Mouse (Mus musculus): ENCODE results near the gene Ankib1. TPM values are rescaled to one million over a fixed set of nuclear protein-coding genes. Genes with fewer than 3 reads are reported as not detected.

Gene Ankib1
- polyA plus RNA-seq, 1 experiment, result 9.5 TPM

- Histone ChIP-seq H3K27me3 (ENCODE audit: control insufficient read depth, insufficient read depth, insufficient read length) (no peaks in the 10 kb centered on the region), H3K4me3 (ENCODE audit: insufficient read depth, poor library complexity, severe bottlenecking) (no peak overlapping the region), H3K79me3 (ENCODE audit: low read depth) (peaks cover 44% of the 10 kb centered on the region), H3ac (ENCODE audit: control insufficient read depth, insufficient read length, low read depth) (no peak overlapping the region), H3K36me3 (ENCODE audit: control insufficient read depth, insufficient read depth) (no peaks in the 10 kb centered on the region), H3K79me2 (ENCODE audit: control insufficient read depth, insufficient read depth) (peaks cover 93% of the 10 kb centered on the region)
- TF ChIP-seq MYOD1 (IDR thresholded peaks at IDR 0.05; ENCODE audit: control insufficient read depth, insufficient read length, low read depth), result no peak
- no peak for TF ChIP-seq FOSL1 (IDR thresholded peaks at IDR 0.05; ENCODE audit: insufficient read depth, low read length, poor library complexity, severe bottlenecking)
- no peak for TF ChIP-seq CTCF (IDR thresholded peaks at IDR 0.05; ENCODE audit: control insufficient read depth, insufficient read depth, insufficient read length)
- TF ChIP-seq MAX (IDR thresholded peaks at IDR 0.05), result no peak
- no peak for TF ChIP-seq CEBPB (IDR thresholded peaks at IDR 0.05; ENCODE audit: low read depth)
- TF ChIP-seq MYOG (IDR thresholded peaks at IDR 0.05; ENCODE audit: control insufficient read depth, extremely low read depth, insufficient read length), result no peak
- TF ChIP-seq USF1 (IDR thresholded peaks at IDR 0.05; ENCODE audit: low read depth), result no peak
Observed at GRCm38 (mm10) chr5:3787548-3787947, 15.2 kb downstream of the Ankib1 start.

GRCm38 (mm10) chr5:3784751-3785496 lies 17.8 kb downstream of the Ankib1 start:
- no peak for TF ChIP-seq FOSL1 (IDR thresholded peaks at IDR 0.05; ENCODE audit: insufficient read depth, low read length, poor library complexity, severe bottlenecking)
- TF ChIP-seq CEBPB (IDR thresholded peaks at IDR 0.05; ENCODE audit: low read depth), result no peak
- TF ChIP-seq CTCF (IDR thresholded peaks at IDR 0.05; ENCODE audit: control insufficient read depth, insufficient read depth, insufficient read length), result no peak
- TF ChIP-seq USF1 (IDR thresholded peaks at IDR 0.05; ENCODE audit: low read depth), result no peak
- TF ChIP-seq MYOD1 (IDR thresholded peaks at IDR 0.05; ENCODE audit: control insufficient read depth, insufficient read length, low read depth), result no peak
- no peaks in the 10 kb centered on the region for H3K27me3 ChIP-seq (ENCODE audit: control insufficient read depth, insufficient read depth, insufficient read length)
- no peak overlapping the region for H3ac ChIP-seq (ENCODE audit: control insufficient read depth, insufficient read length, low read depth)
- peaks cover 91% of the 10 kb centered on the region for H3K79me2 ChIP-seq (ENCODE audit: control insufficient read depth, insufficient read depth)
- no peak overlapping the region for H3K4me3 ChIP-seq (ENCODE audit: insufficient read depth, poor library complexity, severe bottlenecking)
- no peaks in the 10 kb centered on the region for H3K36me3 ChIP-seq (ENCODE audit: control insufficient read depth, insufficient read depth)
- peaks cover 47% of the 10 kb centered on the region for H3K79me3 ChIP-seq (ENCODE audit: low read depth)

- H3K36me3 ChIP-seq (ENCODE audit: control insufficient read depth, insufficient read depth), result no peaks in the 10 kb centered on the region
- peaks cover 47% of the 10 kb centered on the region for H3K79me3 ChIP-seq (ENCODE audit: low read depth)
- H3K79me2 ChIP-seq (ENCODE audit: control insufficient read depth, insufficient read depth), result peaks cover 91% of the 10 kb centered on the region
- no peak overlapping the region for H3K4me3 ChIP-seq (ENCODE audit: insufficient read depth, poor library complexity, severe bottlenecking)
- H3ac ChIP-seq (ENCODE audit: control insufficient read depth, insufficient read length, low read depth), result no peak overlapping the region
- no peak for TF ChIP-seq MAX (IDR thresholded peaks at IDR 0.05)
- no peak for TF ChIP-seq CEBPB (IDR thresholded peaks at IDR 0.05; ENCODE audit: low read depth)
- TF ChIP-seq USF1 (IDR thresholded peaks at IDR 0.05; ENCODE audit: low read depth), result no peak
- no peak for TF ChIP-seq CTCF (IDR thresholded peaks at IDR 0.05; ENCODE audit: control insufficient read depth, insufficient read depth, insufficient read length)
- TF ChIP-seq FOSL1 (IDR thresholded peaks at IDR 0.05; ENCODE audit: insufficient read depth, low read length, poor library complexity, severe bottlenecking), result no peak
- TF ChIP-seq MYOG (IDR thresholded peaks at IDR 0.05; ENCODE audit: control insufficient read depth, extremely low read depth, insufficient read length), result no peak
- no peak for TF ChIP-seq MYOD1 (IDR thresholded peaks at IDR 0.05; ENCODE audit: control insufficient read depth, insufficient read length, low read depth)
- no peaks in the 10 kb centered on the region for H3K27me3 ChIP-seq (ENCODE audit: control insufficient read depth, insufficient read depth, insufficient read length)
Observed at GRCm38 (mm10) chr5:3783947-3784681, 18.6 kb downstream of the Ankib1 start.

GRCm38 (mm10) chr5:3782670-3783069 lies 20.1 kb downstream of the Ankib1 start:
- Histone ChIP-seq H3K36me3 (ENCODE audit: control insufficient read depth, insufficient read depth) (no peaks in the 10 kb centered on the region), H3ac (ENCODE audit: control insufficient read depth, insufficient read length, low read depth) (no peak overlapping the region), H3K27me3 (ENCODE audit: control insufficient read depth, insufficient read depth, insufficient read length) (no peaks in the 10 kb centered on the region), H3K79me2 (ENCODE audit: control insufficient read depth, insufficient read depth) (peaks cover 89% of the 10 kb centered on the region), H3K4me3 (ENCODE audit: insufficient read depth, poor library complexity, severe bottlenecking) (no peak overlapping the region), H3K79me3 (ENCODE audit: low read depth) (peaks cover 40% of the 10 kb centered on the region)
- TF ChIP-seq USF1 (IDR thresholded peaks at IDR 0.05; ENCODE audit: low read depth) (no peak), MYOD1 (IDR thresholded peaks at IDR 0.05; ENCODE audit: control insufficient read depth, insufficient read length, low read depth) (no peak), CEBPB (IDR thresholded peaks at IDR 0.05; ENCODE audit: low read depth) (no peak), FOSL1 (IDR thresholded peaks at IDR 0.05; ENCODE audit: insufficient read depth, low read length, poor library complexity, severe bottlenecking) (no peak), MAX (IDR thresholded peaks at IDR 0.05) (no peak), CTCF (IDR thresholded peaks at IDR 0.05; ENCODE audit: control insufficient read depth, insufficient read depth, insufficient read length) (no peak), MYOG (IDR thresholded peaks at IDR 0.05; ENCODE audit: control insufficient read depth, extremely low read depth, insufficient read length) (no peak)

- H3K79me3 ChIP-seq (ENCODE audit: low read depth), result peaks cover 18% of the 10 kb centered on the region
- peaks cover 40% of the 10 kb centered on the region for H3K79me2 ChIP-seq (ENCODE audit: control insufficient read depth, insufficient read depth)
- no peak overlapping the region for H3K4me3 ChIP-seq (ENCODE audit: insufficient read depth, poor library complexity, severe bottlenecking)
- no peaks in the 10 kb centered on the region for H3K27me3 ChIP-seq (ENCODE audit: control insufficient read depth, insufficient read depth, insufficient read length)
- H3K36me3 ChIP-seq (ENCODE audit: control insufficient read depth, insufficient read depth), result peaks cover 16% of the 10 kb centered on the region
- TF ChIP-seq CTCF (IDR thresholded peaks at IDR 0.05; ENCODE audit: control insufficient read depth, insufficient read depth, insufficient read length), result no peak
- TF ChIP-seq USF1 (IDR thresholded peaks at IDR 0.05; ENCODE audit: low read depth), result no peak
- TF ChIP-seq CEBPB (IDR thresholded peaks at IDR 0.05; ENCODE audit: low read depth), result no peak
- no peak for TF ChIP-seq FOSL1 (IDR thresholded peaks at IDR 0.05; ENCODE audit: insufficient read depth, low read length, poor library complexity, severe bottlenecking)
- no peak for TF ChIP-seq MYOD1 (IDR thresholded peaks at IDR 0.05; ENCODE audit: control insufficient read depth, insufficient read length, low read depth)
- no peak for TF ChIP-seq MAX (IDR thresholded peaks at IDR 0.05)
- H3ac ChIP-seq (ENCODE audit: control insufficient read depth, insufficient read length, low read depth), result no peak overlapping the region
Observed at GRCm38 (mm10) chr5:3772017-3772416, 30.7 kb downstream of the Ankib1 start.
